Mouse (Mus musculus): Measurements from ENCODE around the gene Gm20532.

The Gm20532 gene

GRCm38 (mm10) chr2:26657426-26657825, 71.0 kb downstream of the Gm20532 start:
- 83% methylated on average over 2 of the region's 2 CpGs for WGBS

DNA sequence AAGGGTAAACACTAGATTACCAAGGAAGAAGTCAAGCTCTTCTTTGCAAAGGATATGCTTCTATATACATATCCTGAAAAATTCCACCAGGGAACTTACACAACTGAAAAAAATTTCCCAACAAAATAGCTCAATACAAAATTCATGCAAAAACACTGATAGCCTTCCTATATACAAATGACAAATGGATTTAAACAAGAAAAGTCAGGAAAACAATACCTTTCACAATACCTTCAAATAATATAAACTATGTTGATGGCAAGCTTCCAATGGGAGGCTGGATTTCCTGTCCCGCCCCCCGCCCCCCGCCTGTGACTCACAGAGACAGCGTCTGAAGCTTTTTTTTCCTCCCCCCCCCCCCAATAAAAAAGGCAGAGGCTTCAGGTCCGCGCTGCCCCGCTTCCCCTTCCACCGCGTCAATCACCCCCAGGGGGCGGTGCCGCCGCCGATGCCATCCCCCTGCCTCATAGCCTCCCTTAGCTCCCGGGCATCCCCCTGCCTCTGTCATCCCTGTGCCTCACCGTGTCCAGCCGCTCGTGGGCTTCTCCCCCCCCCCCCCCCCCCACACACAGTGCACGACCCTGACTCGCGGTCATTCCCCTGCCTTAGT, 74.8 kb downstream of the Gm20532 start:
- WGBS = 6% methylated on average over 15 of the region's 20 CpGs

DNA sequence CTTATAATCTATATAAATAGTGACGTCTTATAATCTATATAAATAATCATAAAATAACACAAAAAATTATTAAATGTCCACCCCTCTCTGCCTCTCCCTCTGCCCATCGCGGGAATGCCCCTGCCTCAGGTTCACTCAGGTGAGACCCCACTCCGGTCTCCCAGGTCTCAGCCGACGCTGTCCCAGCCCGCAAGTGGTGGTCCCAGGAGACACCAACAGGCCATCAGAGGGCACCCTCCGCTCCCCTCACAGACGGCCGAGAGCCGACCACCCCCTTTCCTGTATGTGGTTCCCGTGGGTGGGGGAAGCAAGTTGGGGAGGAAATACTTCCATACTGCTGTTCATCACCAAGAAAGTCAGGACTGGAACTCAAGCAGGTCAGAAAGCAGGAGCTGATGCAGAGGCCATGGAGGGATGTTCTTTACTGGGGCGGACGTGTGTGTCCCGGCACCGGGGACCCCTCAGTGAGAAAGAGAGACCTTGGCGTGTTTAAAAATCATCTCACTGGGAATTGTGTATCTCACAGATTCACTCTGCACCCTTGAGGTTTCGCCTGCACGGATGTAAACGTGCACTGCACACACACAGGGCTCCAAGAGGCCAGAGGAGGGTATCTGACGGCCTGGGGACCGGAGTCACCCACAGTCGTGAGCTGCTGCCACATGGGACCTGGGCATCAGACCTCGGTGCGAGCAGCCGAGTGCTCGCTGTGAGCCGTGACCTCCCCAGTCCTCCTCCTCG, 75.5 kb downstream of the Gm20532 start:
- WGBS = 49% methylated on average over 29 of the region's 29 CpGs

GRCm38 (mm10) chr2:26662509-26662882, 76.1 kb downstream of the Gm20532 start:
- WGBS = 86% methylated on average over 13 of the region's 13 CpGs

- WGBS = 82% methylated on average over 10 of the region's 10 CpGs
Measured at GRCm38 (mm10) chr2:26663112-26663511, 76.7 kb downstream of the Gm20532 start.

GRCm38 (mm10) chr2:26663551-26663950, 77.1 kb downstream of the Gm20532 start:
- WGBS = 82% methylated on average over 1 of the region's 1 CpGs

DNA sequence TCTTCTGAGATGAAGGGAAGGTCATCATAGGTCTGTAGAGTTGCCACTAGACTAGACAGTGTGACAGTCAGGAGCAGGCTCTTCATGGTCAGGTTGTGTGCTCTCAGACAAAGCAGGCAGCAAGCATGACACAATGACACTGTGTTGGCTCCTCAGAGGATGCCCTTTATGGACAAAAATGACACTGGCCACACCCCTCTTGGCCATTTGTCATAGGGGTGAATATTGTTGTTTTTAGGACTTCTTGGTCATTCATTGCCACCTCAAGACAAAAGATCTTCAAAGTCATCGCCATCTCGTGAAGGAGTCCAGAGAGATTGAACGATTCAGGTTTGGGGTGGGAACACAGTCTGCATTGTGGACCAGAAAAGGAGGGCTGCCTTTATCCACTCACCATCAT, 84.7 kb downstream of the Gm20532 start, which contains the start of gene Lcn4:
Lcn4 (minus strand) TSS at position 101 of the 400 bp plus-strand sequence.
- 92% methylated on average over 3 of the region's 3 CpGs for WGBS
